Mouse (Mus musculus): ENCODE measurements around the gene Parp6. TPM values are rescaled to one million over a fixed set of nuclear protein-coding genes. Genes with fewer than 3 reads are reported as not detected.

The Parp6 gene
- polyA plus RNA-seq, 1 experiment from 2014 or later = 28.2 TPM

DNA sequence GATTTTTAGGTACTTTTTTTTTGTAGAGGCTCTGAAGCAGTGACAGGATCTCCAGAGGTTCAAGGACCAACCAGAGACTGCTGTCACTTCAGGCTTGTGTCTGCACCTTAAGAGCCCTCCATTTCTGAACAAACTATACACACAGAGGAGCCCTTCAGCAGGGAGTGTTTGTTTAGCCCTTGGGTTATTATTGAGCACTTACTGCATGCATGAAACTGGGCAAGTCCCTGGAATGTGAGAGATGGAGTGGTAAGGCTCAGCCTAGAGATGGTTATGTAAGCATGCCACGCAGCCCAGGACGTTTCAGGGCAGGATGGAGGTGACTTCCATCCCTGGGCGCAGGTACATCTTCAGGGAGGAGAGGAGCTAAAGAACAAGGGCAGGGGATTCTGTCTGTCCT is 79.3 kb downstream of the Parp6 start:
- Histone ChIP-seq H3K4me3 (ENCODE audit: low read depth, low read length) (no peak overlapping the region), H3K36me3 (ENCODE audit: control insufficient read depth, insufficient read depth, low read length) (no peaks in the 10 kb centered on the region), H3K27ac (replicated peaks; ENCODE audit: low read depth, low read length) (no peak overlapping the region), H3K9me3 (ENCODE audit: control insufficient read depth, low read length) (no peaks in the 10 kb centered on the region), H3K9ac (ENCODE audit: low read length) (no peak overlapping the region), H3K4me1 (ENCODE audit: control insufficient read depth, insufficient read depth, low read length) (peaks cover 15% of the 10 kb centered on the region), H3K4me2 (ENCODE audit: low read depth, severe bottlenecking) (no peak overlapping the region), H3K27me3 (ENCODE audit: control insufficient read depth, insufficient read depth, low read length) (no peaks in the 10 kb centered on the region)
- WGBS = 77% methylated on average over 3 of the region's 3 CpGs
- ATAC-seq (ENCODE audit: insufficient number of reproducible peaks, low FRiP score, low TSS enrichment, low read depth) (no peak), DNase-seq (ENCODE audit: low spot score) (no peak)

Other genes with a start within 250 kb of the Parp6 start
- gene Arih1, start 130.7 kb upstream of the Parp6 start, polyA plus RNA-seq (2014; fragmentation: Nextera tagmentation; extraction: Ambion mirVana) = 20.3 and 21.2 TPM in 2 replicates
- 47.1 and 49.5 TPM in 2 replicates for gene Hexa, start 77.7 kb upstream of the Parp6 start, polyA plus RNA-seq (2014; fragmentation: Nextera tagmentation; extraction: Ambion mirVana)
- gene Tmem202, start 77.4 kb upstream of the Parp6 start, polyA plus RNA-seq (2014; fragmentation: Nextera tagmentation; extraction: Ambion mirVana) = 0.13 and 0.28 TPM in 2 replicates
- not detected in 2 replicates for gene Celf6, start 39.4 kb upstream of the Parp6 start, polyA plus RNA-seq (2014; fragmentation: Nextera tagmentation; extraction: Ambion mirVana)
- gene Pkm, start 39.1 kb downstream of the Parp6 start, polyA plus RNA-seq (2014; fragmentation: Nextera tagmentation; extraction: Ambion mirVana) = 1,975 and 1,999 TPM in 2 replicates
- 0.20 and 0.27 TPM in 2 replicates for gene Gramd2, start 62.9 kb downstream of the Parp6 start, polyA plus RNA-seq (2014; fragmentation: Nextera tagmentation; extraction: Ambion mirVana)
- 20.0 and 20.1 TPM in 2 replicates for gene Senp8, start 133.4 kb downstream of the Parp6 start, polyA plus RNA-seq (2014; fragmentation: Nextera tagmentation; extraction: Ambion mirVana)
- 14.1 and 17.7 TPM in 2 replicates for gene Myo9a, start 133.6 kb downstream of the Parp6 start, polyA plus RNA-seq (2014; fragmentation: Nextera tagmentation; extraction: Ambion mirVana)